Mouse (Mus musculus): ENCODE data around the gene Gm5134.

Gene Gm5134

DNA sequence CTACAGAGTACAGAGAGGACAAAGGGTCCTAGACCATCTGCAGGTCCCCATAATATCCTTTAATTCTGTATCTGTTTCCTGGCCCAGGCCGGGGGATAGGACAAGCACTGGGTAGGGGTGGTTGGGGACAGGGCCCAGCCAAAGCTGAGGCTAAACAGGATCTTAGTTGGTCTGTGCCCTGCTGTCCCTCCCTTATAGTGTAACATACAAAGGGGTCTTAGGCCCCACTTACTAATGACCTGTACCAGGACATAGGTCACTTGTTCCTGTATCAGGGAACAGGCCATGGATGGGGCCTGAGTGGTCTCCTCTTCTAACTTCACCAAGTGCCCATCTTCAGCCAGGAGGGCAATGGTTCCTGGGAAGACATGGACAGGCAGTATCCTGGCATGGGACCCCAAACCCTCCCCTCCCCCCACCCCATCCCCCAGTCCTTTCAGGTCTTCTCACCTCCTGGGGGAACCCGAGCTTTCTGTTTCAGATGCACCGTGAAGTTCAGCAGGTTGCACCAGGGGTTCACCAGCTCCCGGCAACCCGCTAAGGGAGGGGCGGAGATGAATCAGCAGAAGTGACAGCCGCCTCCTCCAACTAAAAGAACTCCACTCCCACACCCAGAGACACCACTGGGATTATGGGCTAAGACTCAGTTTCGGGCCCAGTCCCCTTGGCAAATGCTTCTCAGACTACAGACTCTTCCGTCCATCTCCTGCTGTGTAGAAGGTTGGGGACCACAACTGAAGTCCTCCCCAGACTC lies 14.7 kb upstream of the Gm5134 start:
- DNase-seq (ENCODE audit: extremely low read depth, low read depth) = no peak

DNA sequence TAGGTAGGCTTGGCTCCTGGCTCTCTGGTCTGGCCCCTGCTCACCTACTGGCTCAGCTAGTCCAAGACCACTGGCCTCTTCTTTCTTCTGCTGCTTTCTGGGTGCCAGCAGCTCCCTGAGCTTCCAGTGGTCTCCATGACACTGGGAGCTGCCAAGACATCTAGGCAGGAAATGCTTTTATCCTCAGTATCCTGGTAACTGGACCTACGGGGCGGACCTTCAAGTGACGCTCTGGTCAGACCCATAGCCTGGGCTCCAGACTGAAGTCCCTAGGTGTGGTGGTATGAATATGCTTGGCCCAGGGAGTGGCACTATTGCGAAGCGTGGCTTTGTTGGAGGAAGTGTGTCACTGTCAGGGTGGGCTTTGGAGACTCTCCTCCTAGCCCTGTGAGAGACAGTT lies 13.8 kb upstream of the Gm5134 start, which contains the start of gene Gm867:
Gm867 (minus strand) TSS at position 153 of the 400 bp plus-strand sequence.
- DNase-seq (ENCODE audit: extremely low read depth, low read depth) = no peak

DNA sequence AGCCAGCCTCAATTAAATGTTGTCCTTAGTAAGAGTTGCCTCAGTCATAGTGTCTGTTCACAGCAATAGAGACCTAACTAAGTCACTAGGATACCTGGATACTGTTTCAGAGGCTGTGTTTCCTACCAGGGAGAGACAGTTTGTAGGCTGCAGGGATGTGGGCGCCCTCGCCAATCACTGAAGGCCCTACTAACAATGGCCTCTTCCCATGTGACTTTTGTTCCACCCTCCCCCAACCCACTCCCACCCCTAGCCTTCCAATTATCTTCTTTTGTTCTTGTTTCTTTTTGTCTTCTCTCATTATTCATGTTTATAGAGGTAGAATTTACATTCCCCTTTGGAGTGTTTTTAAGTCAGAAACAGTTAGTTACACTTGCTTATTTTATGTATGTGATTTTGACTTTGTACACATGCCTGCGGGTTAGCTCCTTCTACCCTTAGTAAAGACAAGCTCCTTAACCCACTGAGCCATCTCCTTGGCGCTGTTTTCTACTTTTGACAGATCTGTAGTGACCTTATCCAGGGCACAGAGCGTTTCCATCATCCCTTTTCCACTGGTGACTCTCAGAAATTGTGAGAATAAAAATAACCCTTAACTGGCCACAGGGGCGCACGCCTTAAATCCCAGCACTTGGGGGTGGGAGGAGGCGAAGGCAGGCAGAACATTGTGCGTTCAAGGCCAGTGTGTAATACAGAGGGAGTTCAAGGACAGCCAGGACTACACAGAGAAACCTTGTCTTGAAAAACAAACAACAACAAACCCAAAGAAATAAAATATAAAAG lies 13.1 kb upstream of the Gm5134 start:
- no peak for DNase-seq (ENCODE audit: extremely low read depth, low read depth)

DNA sequence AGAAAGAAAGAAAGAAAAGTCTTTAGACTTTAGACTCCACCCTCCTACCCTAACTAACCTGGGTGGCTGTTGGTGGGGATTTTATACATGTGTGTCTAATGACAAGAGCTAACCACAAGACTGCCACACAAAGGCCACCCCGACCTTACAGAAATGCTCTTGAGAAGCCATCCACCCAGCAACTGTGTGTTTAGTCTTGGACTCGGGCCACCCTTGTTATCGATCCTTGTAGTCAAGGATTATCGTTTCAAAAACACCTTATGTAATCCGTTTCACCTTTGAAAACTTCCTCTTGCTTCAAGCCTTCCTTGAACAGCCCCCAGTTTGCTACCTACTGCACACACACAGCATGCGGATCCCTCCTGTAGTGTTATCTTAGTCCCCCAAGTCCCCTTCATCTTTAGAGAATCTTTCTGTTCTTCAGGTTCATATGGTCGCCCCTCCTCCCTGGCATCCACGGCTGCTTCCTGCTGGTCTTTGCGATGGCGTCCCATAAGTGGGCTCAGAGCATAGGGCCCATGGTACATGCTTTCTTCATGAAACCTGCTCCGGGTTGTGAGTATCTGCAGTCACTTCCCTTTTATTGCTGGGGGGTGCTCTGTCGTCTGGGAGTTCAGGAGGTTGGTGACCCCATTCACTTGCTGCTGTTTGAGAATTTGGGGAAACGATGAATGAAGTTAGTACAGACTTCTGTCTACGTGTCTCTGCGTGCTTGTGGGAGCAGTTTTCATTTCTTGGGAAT lies 11.4 kb upstream of the Gm5134 start, which contains the start of gene Vpreb3:
Vpreb3 (plus strand) TSS at position 322 of the 742 bp plus-strand sequence.
- DNase-seq (ENCODE audit: extremely low read depth, low read depth) = no peak

DNA sequence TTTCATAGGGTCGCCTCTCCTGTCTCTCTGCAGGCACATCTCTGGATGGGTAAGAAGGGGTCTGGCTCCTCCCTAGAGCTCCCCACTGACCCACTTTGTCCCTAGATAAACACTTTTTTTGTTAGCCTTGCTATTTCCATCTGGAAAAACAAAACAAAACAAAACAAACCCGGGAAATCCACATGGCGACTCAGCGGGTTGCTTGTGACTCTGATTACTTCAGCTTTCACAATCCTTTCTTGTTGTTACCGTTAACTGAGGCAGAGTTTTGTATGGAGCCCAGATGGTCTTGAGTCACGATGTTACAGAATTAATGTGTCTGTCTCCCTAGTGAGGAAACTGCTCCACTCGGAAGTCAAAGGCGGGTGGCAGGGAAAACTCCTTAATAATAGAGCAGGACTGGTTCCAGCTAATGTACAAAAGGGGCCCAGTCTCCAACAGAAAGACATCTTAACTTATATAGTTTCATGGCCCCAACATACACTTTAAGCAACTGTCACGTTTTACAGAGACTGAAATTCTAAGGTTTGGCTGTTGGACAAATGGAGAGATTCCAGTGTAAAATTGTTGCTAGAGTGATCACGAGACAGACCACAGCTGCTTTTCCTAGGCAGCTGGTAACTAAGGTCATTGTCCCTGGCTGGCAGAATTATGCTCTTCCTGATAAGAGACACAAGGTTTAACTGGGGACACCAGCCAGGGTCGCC lies 10.1 kb upstream of the Gm5134 start:
- no peak for DNase-seq (ENCODE audit: extremely low read depth, low read depth)

DNA sequence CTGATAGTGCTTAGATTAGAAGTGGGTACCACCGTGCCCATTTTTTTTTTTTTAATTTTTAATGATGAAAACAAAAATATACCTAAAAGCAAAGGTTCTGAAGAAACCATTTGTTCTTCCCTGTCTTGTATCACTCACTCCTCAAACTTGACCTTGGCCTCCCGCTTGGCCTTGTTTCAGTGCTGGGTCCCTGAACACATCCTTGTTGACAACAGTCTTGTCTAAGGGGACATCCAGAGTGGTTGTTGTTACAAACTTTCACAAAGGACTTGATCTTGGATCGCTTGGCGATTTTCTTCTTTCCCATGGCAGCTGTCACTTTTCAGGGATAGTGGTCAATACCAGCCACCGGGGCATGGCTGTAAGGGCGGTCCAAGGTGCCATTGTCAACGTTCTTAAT lies 9.1 kb upstream of the Gm5134 start:
- DNase-seq (ENCODE audit: extremely low read depth, low read depth) = no peak

DNA sequence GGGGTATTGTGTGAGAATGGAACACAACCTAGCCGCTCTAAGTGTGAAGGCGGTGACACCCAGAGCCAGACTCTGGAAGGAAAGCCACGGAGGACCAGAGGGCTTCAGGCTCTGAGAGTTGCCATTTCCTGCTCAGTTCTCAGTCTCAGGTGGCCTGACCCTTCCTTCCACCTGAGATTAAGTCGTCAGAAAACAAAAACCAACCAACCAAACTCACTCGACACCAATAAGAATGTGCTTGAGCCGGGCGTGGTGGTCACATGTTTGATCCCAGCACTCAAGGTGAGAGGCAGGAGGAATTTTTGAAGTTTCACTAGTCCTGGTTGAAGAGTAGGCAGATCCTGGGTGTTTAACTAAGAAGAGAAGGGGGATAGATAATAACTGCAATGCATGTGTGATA lies 8.4 kb upstream of the Gm5134 start:
- DNase-seq (ENCODE audit: extremely low read depth, low read depth) = no peak

DNA sequence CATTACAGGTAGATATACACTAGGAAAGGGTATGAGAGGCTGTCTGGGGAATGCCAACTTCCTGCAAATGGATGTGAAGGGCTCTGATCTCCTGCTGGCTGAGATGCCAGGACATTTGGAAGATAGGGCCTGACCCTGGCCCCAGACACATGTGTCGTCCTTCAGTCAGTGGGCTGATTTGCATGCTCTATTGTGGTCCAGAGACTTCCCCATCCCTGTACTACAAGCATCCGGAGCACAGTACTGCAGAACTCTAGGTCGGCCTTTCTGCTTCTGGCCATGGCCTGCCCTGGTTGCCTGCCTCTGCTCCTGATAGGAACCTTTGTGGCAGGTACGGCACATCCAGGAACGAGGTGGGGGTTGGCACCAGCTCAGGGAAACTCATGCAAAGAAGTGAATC lies 6.2 kb upstream of the Gm5134 start:
- DNase-seq (ENCODE audit: extremely low read depth, low read depth) = no peak

DNA sequence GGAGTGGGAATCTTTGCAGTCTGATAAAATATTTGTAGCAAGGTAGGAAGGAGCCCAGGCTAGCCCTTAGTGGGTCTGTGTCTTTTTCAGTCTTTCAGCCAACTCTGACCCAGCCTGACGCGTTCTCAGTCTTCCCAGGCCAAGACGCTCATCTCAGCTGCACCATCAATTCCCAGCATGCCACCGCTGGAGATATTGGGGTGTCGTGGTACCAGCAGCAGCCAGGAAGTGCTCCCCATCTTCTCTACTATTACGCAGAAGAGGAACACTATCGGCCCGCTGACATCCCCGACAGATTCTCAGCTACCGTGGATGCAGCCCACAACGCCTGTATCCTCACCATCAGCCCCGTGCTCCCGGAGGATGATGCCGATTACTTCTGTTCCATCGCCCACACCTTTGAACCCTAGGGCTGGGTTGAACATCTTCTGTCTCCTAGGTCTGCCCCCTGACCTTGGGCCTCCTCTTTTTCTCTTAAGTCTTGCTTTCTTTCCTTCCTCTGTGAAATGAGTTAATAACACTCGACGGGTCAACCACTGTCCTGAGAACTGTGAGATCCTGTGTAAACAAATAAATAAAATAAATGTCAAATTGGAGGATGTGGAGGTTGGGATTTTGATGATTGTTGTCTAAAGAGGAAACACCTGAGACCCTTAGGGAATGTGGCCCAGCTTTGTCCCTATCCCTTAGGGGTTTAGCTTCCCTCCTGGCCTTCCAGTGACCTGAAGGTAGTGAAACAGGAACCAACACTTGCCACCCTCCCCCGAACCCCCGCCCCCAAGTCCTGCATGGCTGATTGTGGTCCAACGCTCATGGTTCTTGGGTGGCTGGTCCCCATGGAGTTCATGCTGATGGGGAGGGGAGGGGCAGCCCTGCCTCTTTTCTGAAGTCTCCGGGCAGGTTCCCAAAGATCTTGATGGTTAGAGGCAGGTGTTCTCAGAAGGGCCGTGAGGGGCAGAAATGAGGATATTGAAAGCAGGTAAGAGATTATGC lies 5.0 kb upstream of the Gm5134 start:
- no peak for DNase-seq (ENCODE audit: extremely low read depth, low read depth)

DNA sequence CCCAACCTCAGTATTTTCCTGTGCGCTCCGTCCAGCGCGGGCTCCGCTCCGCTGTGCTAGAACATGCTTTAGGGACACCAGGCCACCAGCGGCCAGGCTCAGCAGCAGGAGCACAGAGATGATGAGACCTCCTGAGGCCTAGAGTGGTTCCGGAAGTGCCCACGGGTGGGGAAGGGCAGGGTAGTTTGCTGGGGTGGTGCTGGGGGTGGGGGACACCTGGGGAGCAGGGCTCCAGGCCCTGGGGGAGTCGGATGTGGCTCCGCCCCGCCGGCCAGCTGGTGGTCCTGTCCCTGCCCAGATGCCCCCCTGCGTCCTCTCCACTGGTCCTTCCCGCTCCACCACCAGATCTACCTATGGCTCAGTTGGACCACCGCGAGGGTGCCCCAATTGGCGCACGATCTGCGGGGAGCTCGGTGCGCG lies 3.5 kb upstream of the Gm5134 start:
- no peak for DNase-seq (ENCODE audit: extremely low read depth, low read depth)

DNA sequence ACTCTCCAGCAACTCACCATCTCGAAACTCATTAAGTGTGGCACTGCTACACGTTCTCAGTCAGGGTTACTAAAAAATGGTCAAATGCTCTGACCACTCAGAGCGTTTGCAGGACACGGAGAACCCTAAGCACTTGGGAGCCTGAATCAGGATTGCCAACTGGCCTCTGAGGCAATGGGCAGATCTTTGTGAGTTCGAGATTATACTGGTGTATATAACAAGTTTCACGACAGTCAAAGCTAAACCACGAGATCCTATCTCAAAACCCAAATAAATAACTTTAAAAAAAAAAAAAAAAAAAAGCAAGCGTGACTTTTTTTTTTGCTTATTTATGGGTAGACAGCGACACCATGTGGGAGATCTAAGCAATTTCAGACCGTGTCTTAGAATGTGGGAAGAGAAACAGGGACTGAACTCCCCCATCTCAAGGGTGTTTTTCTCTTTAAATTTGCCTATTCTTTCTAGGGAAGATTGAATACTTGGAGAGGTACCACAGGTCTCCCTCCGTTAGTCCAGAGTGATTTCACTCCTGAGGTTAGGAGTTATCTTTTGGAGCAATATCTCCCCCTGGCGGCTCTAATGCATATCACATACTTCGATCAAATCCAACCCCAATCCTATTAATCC lies 2.8 kb upstream of the Gm5134 start:
- peak; percentile 32 for DNase-seq (ENCODE audit: extremely low read depth, low read depth)

DNA sequence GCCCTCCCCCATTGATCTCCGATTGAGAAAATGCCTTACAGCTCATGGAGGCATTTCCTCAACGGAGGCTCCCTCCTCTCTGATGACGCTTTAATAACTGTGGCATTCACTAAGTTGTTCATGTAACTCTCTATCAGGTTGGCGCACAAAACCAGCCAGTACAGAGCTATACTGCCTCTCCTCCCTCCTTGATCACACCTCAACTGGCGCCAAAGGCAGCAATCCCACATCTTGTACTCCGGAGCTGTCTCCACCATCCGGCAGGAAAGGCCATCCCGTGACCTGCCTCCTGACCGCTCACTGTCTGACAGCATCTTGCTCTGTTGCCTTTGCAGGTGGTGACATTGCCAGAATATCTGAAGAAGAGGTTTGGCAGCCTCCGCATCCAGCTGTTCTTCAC lies 19.5 kb downstream of the Gm5134 start:
- no peak for DNase-seq (ENCODE audit: extremely low read depth, low read depth)

DNA sequence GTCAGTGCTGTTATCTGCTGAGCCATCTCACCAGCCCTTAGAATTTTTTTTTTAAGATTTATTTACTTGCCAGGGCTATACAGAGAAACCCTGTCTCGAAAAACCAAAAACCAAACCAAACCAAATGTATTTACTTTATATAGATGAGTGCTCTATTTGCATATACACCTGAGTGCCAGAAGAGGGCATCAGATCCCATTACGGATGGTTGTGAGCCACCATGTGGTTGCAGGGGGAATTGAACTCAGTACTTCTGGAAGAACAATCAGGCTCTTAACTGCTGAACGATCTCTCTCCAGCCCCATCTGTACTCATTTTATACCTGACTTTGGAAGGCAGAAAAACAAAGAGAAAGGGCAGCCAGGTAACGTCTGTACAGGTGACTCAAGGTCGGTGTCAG lies 20.9 kb downstream of the Gm5134 start:
- DNase-seq (ENCODE audit: extremely low read depth, low read depth) = peak; percentile 28

DNA sequence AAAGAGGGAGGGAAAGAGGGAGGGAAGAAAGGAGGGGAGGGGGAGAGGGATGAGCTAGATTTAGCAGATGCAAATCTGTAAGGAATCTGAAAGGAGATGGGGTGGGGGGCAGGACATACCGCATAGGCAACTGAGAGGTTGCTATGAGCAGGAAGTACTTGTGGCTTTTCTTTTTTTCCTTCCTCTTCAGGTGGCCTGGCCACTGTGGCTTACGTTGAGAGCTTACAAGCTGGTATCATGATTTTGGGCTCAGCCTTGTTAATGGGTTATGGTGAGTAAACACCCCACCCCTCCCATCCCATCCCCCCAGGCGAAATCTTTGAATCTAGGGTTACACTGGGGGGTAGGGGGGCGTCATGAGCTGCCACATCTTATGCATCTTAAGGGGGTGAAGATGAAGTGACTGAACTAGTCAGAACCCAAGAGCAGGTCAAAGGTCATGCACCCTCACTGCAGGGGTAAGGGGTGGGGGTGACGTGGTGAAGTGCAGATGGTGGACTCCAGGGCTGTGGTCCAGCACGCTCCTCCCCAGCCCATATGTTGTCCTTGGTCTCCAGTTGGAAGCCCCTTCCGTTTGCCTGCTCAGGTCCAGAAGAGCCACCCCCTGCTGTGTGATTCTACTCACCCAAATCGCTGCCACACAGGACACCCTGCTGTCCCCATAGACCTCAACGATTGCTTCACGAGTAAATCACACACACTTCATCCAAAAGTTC lies 24.0 kb downstream of the Gm5134 start:
- no peak for DNase-seq (ENCODE audit: extremely low read depth, low read depth)

DNA sequence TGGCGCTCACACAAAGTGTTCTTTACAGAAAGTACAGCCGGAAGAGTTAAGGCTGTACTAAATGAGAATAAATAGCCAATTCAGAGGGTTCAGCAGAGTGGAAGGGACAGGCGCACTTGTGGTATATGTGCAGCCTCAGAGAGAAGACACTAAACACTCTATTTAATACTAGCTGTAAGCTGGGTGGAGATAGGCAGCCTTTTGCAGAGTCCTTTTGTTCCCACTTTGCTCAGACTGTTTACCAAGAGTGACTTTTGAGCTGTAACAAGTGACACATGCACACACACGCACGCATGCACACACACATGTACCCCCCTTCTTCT lies 24.5 kb downstream of the Gm5134 start:
- DNase-seq (ENCODE audit: extremely low read depth, low read depth) = no peak

DNA sequence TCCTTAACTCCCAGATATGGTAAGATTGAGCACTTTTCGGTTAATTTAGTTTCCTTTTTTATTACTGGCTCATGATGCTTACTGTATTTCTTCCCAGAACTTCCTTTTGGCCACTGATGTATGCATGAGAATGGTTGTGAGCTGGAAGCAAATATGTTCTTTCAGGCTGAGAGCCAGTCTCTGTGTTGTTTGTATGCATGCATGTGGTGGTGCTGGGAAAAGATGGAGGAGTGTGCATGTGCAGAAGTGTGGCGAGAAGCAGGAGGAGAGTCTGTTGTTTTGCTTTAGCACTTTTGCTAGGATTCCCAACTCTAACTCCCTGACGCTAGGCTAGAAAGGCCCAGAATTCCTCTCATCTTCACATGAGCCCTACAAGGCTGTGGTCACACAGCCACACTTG lies 25.1 kb downstream of the Gm5134 start:
- DNase-seq (ENCODE audit: extremely low read depth, low read depth) = no peak

DNA sequence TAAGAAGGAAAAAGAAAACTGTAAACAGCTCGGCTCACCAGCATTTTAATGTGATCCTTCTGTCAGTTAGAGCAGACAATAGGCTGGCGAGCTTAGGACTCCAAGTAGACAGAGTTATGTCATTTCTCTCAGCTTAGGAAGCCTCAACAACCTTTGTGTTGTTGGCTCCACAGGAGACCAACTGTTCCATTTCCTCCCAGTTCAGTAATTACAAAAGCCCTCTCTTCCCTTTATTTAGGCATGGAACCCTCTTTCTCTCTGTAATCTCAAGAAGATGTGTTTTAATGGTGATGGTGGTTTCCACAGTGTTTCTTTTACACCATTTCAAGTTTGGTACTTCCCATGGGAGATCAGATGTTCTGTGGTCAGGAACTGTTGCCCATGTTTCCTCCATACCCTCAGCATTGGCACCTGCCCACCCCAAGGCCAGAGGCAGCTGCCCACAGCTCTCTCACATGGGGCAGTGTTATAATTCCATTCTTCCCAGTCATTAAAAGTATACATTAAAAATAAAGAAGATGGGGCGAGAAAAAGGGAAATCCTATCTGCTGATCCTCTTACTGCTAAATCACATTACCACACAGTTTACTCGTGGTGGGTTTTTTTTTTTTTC lies 36.2 kb downstream of the Gm5134 start:
- no peak for DNase-seq (ENCODE audit: extremely low read depth, low read depth)

DNA sequence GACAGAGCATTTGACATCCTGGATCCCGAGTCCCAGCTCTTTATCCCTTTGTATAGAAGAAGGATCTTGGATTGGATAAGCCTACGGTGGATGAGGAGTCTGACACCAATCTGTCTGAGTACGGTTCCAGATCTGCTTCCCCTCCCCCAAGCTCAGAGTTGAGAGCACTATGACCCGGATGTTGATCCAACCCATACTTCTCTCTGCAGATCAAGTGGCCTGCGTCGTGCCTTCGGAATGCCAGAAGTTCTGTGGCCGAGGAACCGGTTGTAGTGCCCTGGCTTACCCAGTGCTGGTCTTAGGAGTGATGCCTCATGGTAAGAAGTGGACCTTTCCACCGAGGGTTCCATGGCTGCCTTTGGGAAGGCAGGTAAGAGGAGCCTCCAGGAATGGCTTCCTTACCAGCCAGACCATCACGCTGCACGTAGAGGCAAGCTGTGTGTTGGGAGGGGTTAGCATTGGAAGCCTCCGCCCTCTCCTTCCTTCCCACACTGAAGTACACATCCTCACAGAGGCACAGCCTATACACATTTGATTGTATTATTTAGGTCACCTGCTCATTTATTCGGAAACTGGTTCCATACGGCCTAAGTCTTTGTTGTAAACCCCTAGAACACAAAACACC lies 39.4 kb downstream of the Gm5134 start:
- no peak for DNase-seq (ENCODE audit: extremely low read depth, low read depth)
